In the genomic region with DNA sequence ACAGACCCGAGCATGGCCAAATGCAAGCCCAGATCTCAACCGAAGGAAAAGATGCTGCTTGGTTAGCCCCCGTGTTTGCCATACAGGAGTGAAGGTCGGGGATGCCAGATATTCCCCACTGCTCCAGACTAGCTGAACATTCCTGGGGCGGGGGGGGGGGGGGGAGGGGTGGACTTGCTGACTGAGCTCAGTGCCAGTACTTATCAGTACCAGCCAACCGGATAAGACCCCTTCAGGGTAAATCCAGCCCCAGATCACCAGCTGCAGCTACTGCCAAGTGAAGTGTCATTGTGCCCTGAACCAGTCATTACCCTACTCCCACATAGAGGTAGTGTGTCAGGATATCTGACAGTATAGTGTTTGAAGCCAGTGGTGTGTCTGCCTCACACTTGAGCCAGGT, we compare ENCODE assay signal across 19 mouse cellular contexts.
A peak's percentile ranks its signal among the peaks of the same experiment; 100 is the strongest.
DNase-seq lines count a peak whose midpoint lies in the region; ATAC-seq and TF ChIP-seq lines count a peak whose summit lies in the region.
"Had no signal": no experiment of that assay in that cellular context is flagged by ENCODE, and none has a peak within 500 bp of the region (broad histone marks: within the 10 kb centered on the region; RNA-seq: fewer than 3 reads in every experiment).

No protein-coding gene starts in this region.

- 0 out of 2 replicates have a peak, but pooled peaks have one; percentile 40 for ATAC-seq in heart, embryonic 13.5 days (ENCODE audit: extremely low read depth, insufficient number of reproducible peaks, low FRiP score, low TSS enrichment)
- peak; percentile 51 for ATAC-seq in heart, postnatal 0 days (ENCODE audit: insufficient read depth, low read depth)
- ATAC-seq: activated CD4-positive, CD25-positive, alpha-beta regulatory T cell, adult 4 months; forebrain, embryonic 15.5 days; intestine, embryonic 15.5 days; Patski had no signal

- peaks cover 44% of the 10 kb centered on the region for H3K4me1 ChIP-seq in heart, embryonic 13.5 days
- H3K4me1 ChIP-seq in heart, adult 2 months (ENCODE audit: control insufficient read depth, insufficient read depth, low read length) = no peaks in the 10 kb centered on the region; the same call in 1 of the 2 replicates
- peaks cover 27% of the 10 kb centered on the region for H3K4me1 ChIP-seq in heart, postnatal 0 days (ENCODE audit: control insufficient read depth, insufficient read depth)
- H3K4me1 ChIP-seq: embryonic facial prominence, embryonic 12.5 days; forebrain, embryonic 15.5 days; hindbrain, embryonic 10.5 days; intestine, embryonic 15.5 days had no signal

- intact Hi-C loops in heart, adult 2 months (cut with DNase I) = loop anchor here (5.0 kb wide), 1 partner anchor 37 kb away; no protein-coding TSS in a partner anchor
- intact Hi-C loops in heart, postnatal 25 days (cut with DNase I) = no loop called here

- no peak for TF ChIP-seq EP300 in heart, adult 2 months (IDR thresholded peaks at IDR 0.05; ENCODE audit: insufficient read depth, low read depth, low read length)
- no peak for TF ChIP-seq EP300 in heart, postnatal 0 days (IDR thresholded peaks at IDR 0.05; ENCODE audit: low read depth)

- H3K79me2 ChIP-seq in heart, adult 2 months (replicated peaks; ENCODE audit: control insufficient read depth, insufficient read depth, low read length) = no peaks in the 10 kb centered on the region

- peaks cover 9% of the 10 kb centered on the region for H3K36me3 ChIP-seq in heart, embryonic 13.5 days
- no peaks in the 10 kb centered on the region for H3K36me3 ChIP-seq in heart, adult 2 months (ENCODE audit: control insufficient read depth, insufficient read depth, low read length)
- H3K36me3 ChIP-seq in heart, postnatal 0 days (replicated peaks; ENCODE audit: control insufficient read depth, insufficient read depth, low read length) = no peaks in the 10 kb centered on the region; the same call in 1 of the 2 replicates
- H3K36me3 ChIP-seq: forebrain, embryonic 15.5 days; intestine, embryonic 15.5 days had no signal

- H3K4me2 ChIP-seq in heart, embryonic 13.5 days = no peak overlapping the region
- no peak overlapping the region for H3K4me2 ChIP-seq in heart, postnatal 0 days (ENCODE audit: low read depth, low read length)
- H3K4me2 ChIP-seq: embryonic facial prominence, embryonic 12.5 days; forebrain, embryonic 15.5 days; intestine, embryonic 15.5 days had no signal

- no peak for TF ChIP-seq CTCF in heart, adult 2 months (IDR thresholded peaks at IDR 0.05)
- TF ChIP-seq CTCF in heart, postnatal 0 days (IDR thresholded peaks at IDR 0.05; ENCODE audit: low read depth) = no peak
- no peak for TF ChIP-seq CTCF in layer of hippocampus, adult 2 months (conservative IDR thresholded peaks at IDR 0.05)

- H3K27ac ChIP-seq in heart, embryonic 13.5 days (replicated peaks) = 0 out of 2 replicates have a peak overlapping the region, but pooled peaks have one; percentile 17
- no peak overlapping the region for H3K27ac ChIP-seq in heart, adult 2 months
- no peak overlapping the region for H3K27ac ChIP-seq in heart, postnatal 0 days (ENCODE audit: low read depth)
- peak overlapping the region; percentile 70 for H3K27ac ChIP-seq in layer of hippocampus, adult 2 months
- H3K27ac ChIP-seq: embryonic facial prominence, embryonic 12.5 days; forebrain, embryonic 15.5 days; hindbrain, embryonic 10.5 days; intestine, embryonic 15.5 days had no signal

- 34% methylated on average over 6 of the region's 6 CpGs for WGBS in heart, embryonic 13.5 days
- WGBS in heart, adult 2 months = 52% methylated on average over 6 of the region's 6 CpGs
- 31% methylated on average over 6 of the region's 6 CpGs for WGBS in heart, postnatal 0 days

- no peaks in the 10 kb centered on the region for H3K9me3 ChIP-seq in heart, embryonic 13.5 days
- no peaks in the 10 kb centered on the region for H3K9me3 ChIP-seq in heart, postnatal 0 days (replicated peaks; ENCODE audit: control insufficient read depth, low read length)
- H3K9me3 ChIP-seq: embryonic facial prominence, embryonic 12.5 days; forebrain, embryonic 15.5 days; hindbrain, embryonic 10.5 days; intestine, embryonic 15.5 days had no signal

- H3K27me3 ChIP-seq in heart, embryonic 13.5 days (replicated peaks) = no peaks in the 10 kb centered on the region
- no peaks in the 10 kb centered on the region for H3K27me3 ChIP-seq in heart, adult 2 months (ENCODE audit: control insufficient read depth, insufficient read depth, low read length)
- no peaks in the 10 kb centered on the region for H3K27me3 ChIP-seq in heart, postnatal 0 days (ENCODE audit: control insufficient read depth, insufficient read depth, low read length)
- H3K27me3 ChIP-seq: CH12.LX; embryonic facial prominence, embryonic 12.5 days; forebrain, embryonic 15.5 days; intestine, embryonic 15.5 days; Patski had no signal

- no peak overlapping the region for H3K9ac ChIP-seq in heart, embryonic 13.5 days
- no peak overlapping the region for H3K9ac ChIP-seq in heart, adult 2 months (ENCODE audit: low read depth, low read length)
- no peak overlapping the region for H3K9ac ChIP-seq in heart, postnatal 0 days (replicated peaks; ENCODE audit: low read depth, low read length)
- H3K9ac ChIP-seq: embryonic facial prominence, embryonic 12.5 days; forebrain, embryonic 15.5 days; intestine, embryonic 15.5 days had no signal

- TF ChIP-seq POLR2A in heart, adult 2 months (IDR thresholded peaks at IDR 0.05; ENCODE audit: insufficient read depth, low read depth, low read length) = no peak

- DNase-seq in heart, adult 2 months = no peak
- DNase-seq in heart, postnatal 0 days (ENCODE audit: low spot score) = no peak
- DNase-seq in heart, postnatal 25 days (ENCODE audit: low spot score) = no peak
- DNase-seq in layer of hippocampus, adult 2 months (ENCODE audit: low spot score in 2 of 2) = no peak
- DNase-seq in layer of hippocampus, postnatal 36 days = no peak
- peak; percentile 62 for DNase-seq in retina, postnatal 1 day
- DNase-seq in retina, embryonic 14.5 days (ENCODE audit: low spot score) = no peak
- DNase-seq: cerebellum, adult 11-12 months; cerebellum, adult 9-10 months; gastrocnemius, postnatal 10 days; kidney, adult 18-20 months had no signal

- no peak overlapping the region for H3K4me3 ChIP-seq in heart, embryonic 13.5 days
- no peak overlapping the region for H3K4me3 ChIP-seq in heart, adult 2 months
- no peak overlapping the region for H3K4me3 ChIP-seq in heart, postnatal 0 days (ENCODE audit: low read depth, low read length)
- H3K4me3 ChIP-seq in layer of hippocampus, adult 2 months = no peak overlapping the region
- H3K4me3 ChIP-seq: embryonic facial prominence, embryonic 12.5 days; forebrain, embryonic 15.5 days; hindbrain, embryonic 10.5 days; intestine, embryonic 15.5 days had no signal

Comparison
In these comparisons a context has a peak if more than half of its experiments do, and no peak if none do; other contexts are left out.
1. H3K27ac ChIP-seq: peak in heart, embryonic 13.5 days (single experiment) and layer of hippocampus, adult 2 months (single experiment); none in heart, adult 2 months (single experiment) and heart, postnatal 0 days (single experiment).